ENCODE assay signal across 13 mouse cellular contexts in the genomic region with DNA sequence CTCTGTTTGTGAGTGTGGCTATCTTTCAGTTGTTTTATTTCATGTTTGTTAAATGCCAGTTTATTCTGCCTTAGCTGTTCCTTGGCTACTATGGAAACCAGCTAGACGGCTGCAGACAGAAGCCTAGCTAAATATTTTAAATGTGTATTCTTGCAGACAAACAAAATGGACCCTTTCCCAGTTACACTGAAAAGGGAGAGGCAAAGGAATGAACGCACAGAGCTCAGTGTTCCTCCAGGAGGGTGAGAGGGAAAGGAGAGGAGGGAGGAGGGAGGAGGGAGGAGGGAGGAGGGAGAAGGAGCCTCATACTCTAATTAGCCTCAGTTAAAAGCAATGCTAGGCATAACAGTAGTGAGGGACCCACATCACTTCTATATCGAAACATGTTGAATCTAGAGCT.
"Had no signal": no experiment of that assay in that cellular context is flagged by ENCODE, and none has a peak within 500 bp of the region (broad histone marks: within the 10 kb centered on the region; RNA-seq: fewer than 3 reads in every experiment).

No protein-coding gene starts in this region.

- H3K9me3 ChIP-seq: liver, embryonic 13.5 days; megakaryocyte, embryonic 14.5 days; midbrain, embryonic 10.5 days; midbrain, embryonic 13.5 days; neural tube, embryonic 13.5 days had no signal

- H3K9ac ChIP-seq: liver, embryonic 13.5 days; midbrain, embryonic 13.5 days; neural tube, embryonic 13.5 days had no signal

- H3K27ac ChIP-seq: kidney, postnatal 0 days; layer of hippocampus, adult 2 months; liver, embryonic 13.5 days; midbrain, embryonic 13.5 days; neural tube, embryonic 13.5 days had no signal

- H3K4me1 ChIP-seq: liver, embryonic 13.5 days; megakaryocyte, embryonic 14.5 days had no signal

- H3K36me3 ChIP-seq: liver, embryonic 13.5 days; midbrain, embryonic 10.5 days; midbrain, embryonic 13.5 days; neural tube, embryonic 13.5 days had no signal

- ATAC-seq: midbrain, embryonic 13.5 days had no signal

- H3K27me3 ChIP-seq: liver, embryonic 13.5 days; midbrain, embryonic 13.5 days; neural tube, embryonic 13.5 days had no signal

- H3K4me2 ChIP-seq: liver, embryonic 13.5 days; midbrain, embryonic 13.5 days; neural tube, embryonic 13.5 days had no signal

- H3K4me3 ChIP-seq: layer of hippocampus, adult 2 months; liver, embryonic 13.5 days; megakaryocyte, embryonic 14.5 days; midbrain, embryonic 10.5 days; midbrain, embryonic 13.5 days; neural tube, embryonic 13.5 days had no signal

- DNase-seq: kidney, postnatal 25 days; layer of hippocampus, adult 9-11 months; liver, embryonic 13.5 days; lung, adult 2 months; lung, postnatal 14 days; thymus, adult 18-20 months; thymus, postnatal 36 days had no signal
